Mouse (Mus musculus) midbrain, embryonic 15.5 days (tissue): ENCODE measurements around the gene Afg3l1. TPM values are rescaled to one million over a fixed set of nuclear protein-coding genes. Genes with fewer than 3 reads are reported as not detected.

Source experiments
- ATAC-seq: fragments of 200-750 bp; cut with Nextera tagmentation; replicated peaks from 2 replicates; pipeline ENCODE4 v1.8.0; 2017; ENCODE audit warnings: moderate TSS enrichment
- H3K27ac ChIP-seq: fragments of 300-500 bp; sonication (generic); 2 replicates; pipeline ENCODE4 v1.5.1; 2015; ENCODE audit warnings: mild to moderate bottlenecking, inconsistent platforms
- H3K27me3 ChIP-seq: fragments of 300-500 bp; sonication (generic); replicated peaks from 2 replicates; pipeline ENCODE4 v1.6.1; 2015; ENCODE audit warnings: inconsistent platforms
- H3K36me3 ChIP-seq: fragments of 300-500 bp; sonication (generic); replicated peaks from 2 replicates; pipeline ENCODE4 v1.6.1; 2015; ENCODE audit warnings: inconsistent platforms
- H3K4me1 ChIP-seq: fragments of 300-500 bp; sonication (generic); 2 replicates; pipeline ENCODE4 v1.6.1; 2015; ENCODE audit warnings: inconsistent platforms
- H3K4me2 ChIP-seq: fragments of 300-500 bp; sonication (generic); 2 replicates; pipeline ENCODE4 v1.6.1; 2015; ENCODE audit warnings: inconsistent platforms, mild to moderate bottlenecking, moderate library complexity
- H3K4me3 ChIP-seq: fragments of 300-500 bp; sonication (generic); 2 replicates; pipeline ENCODE4 v1.5.1; 2015; ENCODE audit warnings: mild to moderate bottlenecking, inconsistent platforms
- H3K9ac ChIP-seq: fragments of 300-500 bp; sonication (generic); 2 replicates; pipeline ENCODE4 v1.6.1; 2015; ENCODE audit warnings: mild to moderate bottlenecking, inconsistent platforms
- H3K9me3 ChIP-seq: fragments of 300-500 bp; sonication (generic); 2 replicates; pipeline ENCODE4 v1.6.1; 2016; ENCODE audit warnings: inconsistent platforms
- WGBS: fragments of 180-500 bp; shearing (Covaris S2); methylation state at CpG from one replicate; pipeline ENCODE4 v1.1.7; 2015; ENCODE audit warnings: mixed read lengths; 5-methylcytosine and 5-hydroxymethylcytosine counted together
- polyA plus RNA-seq: library from polyadenylated mRNA; unstranded; fragments of >200 nt; fragmentation: Nextera tagmentation; extraction: Ambion mirVana; gene quantifications from 2 replicates; pipeline ENCODE4 v1.2.1, GENCODE M21; 2015

Afg3l1 gene
- polyA plus RNA-seq, 1 experiment from 2014 or later: 52.6 TPM

DNA sequence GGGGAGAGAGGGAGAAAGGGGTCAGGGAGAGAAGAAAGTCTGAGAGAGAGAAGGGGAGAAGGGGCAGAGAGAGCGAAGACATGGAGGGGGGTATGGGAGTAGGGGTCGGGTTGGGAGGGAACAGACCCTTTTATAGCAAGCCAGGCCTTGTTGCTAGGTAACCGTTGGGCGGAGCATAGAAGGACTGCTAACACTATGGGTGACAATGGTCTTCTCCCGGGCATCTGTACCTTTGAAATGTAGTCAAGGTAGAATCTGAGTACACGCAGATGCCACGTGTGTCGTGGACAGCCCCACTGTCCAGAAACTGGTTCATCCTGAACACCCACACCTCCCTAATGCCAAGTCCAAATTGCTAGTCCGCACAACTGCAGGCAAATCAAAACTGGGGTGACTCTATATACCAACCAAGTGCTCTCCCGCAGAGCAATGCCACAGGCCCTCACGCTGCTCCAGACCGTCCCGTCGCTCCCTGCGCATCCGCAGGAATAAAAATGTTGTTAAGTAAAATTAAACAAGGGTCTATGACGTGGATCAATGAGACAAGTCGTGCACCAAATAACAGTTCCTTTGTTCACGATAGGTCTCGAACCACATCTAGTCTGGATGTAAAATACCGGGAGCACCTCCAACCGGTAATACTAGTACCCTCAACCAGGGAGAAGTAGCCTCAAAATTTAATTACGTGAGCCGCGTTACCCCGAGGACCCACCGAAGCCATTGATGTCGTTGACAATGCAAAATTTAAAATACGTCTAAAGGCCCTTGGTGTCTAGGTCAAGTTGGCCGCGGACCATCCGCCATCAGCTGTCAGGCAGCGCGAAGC is 579 bp upstream of the Afg3l1 start:
- ATAC-seq: peak; percentile 68
- Histone ChIP-seq H3K4me2 (peak overlapping the region; percentile 75), H3K9me3 (no peaks in the 10 kb centered on the region), H3K27ac (peak overlapping the region; percentile 100), H3K4me3 (peak overlapping the region; percentile 97), H3K36me3 (peaks cover 9% of the 10 kb centered on the region), H3K4me1 (peaks cover 14% of the 10 kb centered on the region), H3K9ac (peak overlapping the region; percentile 91), H3K27me3 (no peaks in the 10 kb centered on the region)
- 7% methylated on average over 34 of the region's 34 CpGs for WGBS

DNA sequence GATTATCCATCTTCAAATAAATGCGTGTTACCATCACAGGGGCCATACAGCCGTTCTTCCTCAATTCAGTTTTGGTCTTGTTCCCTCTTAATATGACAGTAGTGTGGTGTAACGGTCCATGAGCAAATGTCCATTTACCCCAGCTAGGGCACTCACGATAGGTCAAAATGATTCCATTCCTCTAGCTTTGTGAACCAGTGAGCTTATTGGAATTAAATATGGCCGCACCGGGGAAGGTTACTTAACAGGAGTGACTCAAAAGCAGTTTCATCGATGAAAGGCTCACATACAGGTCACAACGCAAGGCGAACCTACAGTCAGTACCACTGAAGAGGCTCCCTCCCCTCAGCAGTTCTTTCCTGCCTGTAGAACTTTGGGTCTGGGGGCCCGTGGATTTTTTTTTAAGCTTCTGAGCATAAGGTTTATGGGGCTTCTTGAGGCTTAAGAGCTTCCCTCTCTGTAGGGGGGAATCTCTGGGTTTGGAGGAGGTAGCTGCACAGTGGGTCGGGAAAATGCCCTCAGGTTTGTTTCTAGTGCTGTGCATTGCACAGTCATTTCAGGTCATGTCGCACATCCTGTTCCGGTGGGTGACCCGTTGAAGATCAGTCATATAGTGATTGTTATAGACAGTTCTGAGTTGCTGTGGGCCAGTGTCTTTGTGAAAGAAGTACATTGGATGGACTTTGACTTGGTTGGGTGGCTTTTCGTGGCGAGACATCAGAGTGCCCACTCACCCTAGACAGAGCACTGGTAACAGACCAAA is 934 bp downstream of the Afg3l1 start:
- peak; percentile 24; the same call in 1 of the 2 replicates for ATAC-seq
- H3K27me3 ChIP-seq: no peaks in the 10 kb centered on the region
- H3K36me3 ChIP-seq: peaks cover 13% of the 10 kb centered on the region
- H3K9me3 ChIP-seq: no peaks in the 10 kb centered on the region
- H3K9ac ChIP-seq: peak overlapping the region; percentile 91
- H3K27ac ChIP-seq: peak overlapping the region; percentile 100
- peaks cover 14% of the 10 kb centered on the region for H3K4me1 ChIP-seq
- peak overlapping the region; percentile 97 for H3K4me3 ChIP-seq
- H3K4me2 ChIP-seq: peak overlapping the region; percentile 75
- WGBS: 35% methylated on average over 16 of the region's 16 CpGs

DNA sequence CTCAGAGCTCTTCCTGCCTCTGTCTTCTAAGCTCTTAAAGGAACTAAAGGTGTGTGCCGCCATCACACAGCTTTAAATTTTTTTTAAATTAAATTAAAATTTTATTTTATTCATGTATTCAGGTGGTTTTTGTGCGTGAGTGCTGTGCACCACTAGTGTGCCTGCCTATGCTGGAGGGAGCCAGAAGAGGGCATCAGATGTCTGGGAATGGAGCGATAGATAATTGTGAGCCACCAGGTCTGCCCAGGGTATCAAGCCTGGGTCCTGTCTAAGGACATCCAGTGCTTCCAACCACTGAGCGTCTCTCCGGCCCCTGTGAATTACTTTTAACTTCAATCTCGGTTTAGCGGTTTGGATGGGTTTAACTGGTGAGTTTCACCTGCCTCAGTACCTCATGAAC is 4.9 kb downstream of the Afg3l1 start:
- 88% methylated on average over 7 of the region's 7 CpGs for WGBS
- Histone ChIP-seq H3K27me3 (no peaks in the 10 kb centered on the region), H3K36me3 (peaks cover 40% of the 10 kb centered on the region), H3K27ac (no peak overlapping the region), H3K9me3 (no peaks in the 10 kb centered on the region), H3K4me1 (peaks cover 11% of the 10 kb centered on the region), H3K4me3 (no peak overlapping the region), H3K9ac (no peak overlapping the region), H3K4me2 (no peak overlapping the region)
- ATAC-seq: no peak

- Histone ChIP-seq H3K4me3 (no peak overlapping the region), H3K27ac (no peak overlapping the region), H3K4me1 (no peaks in the 10 kb centered on the region), H3K27me3 (no peaks in the 10 kb centered on the region), H3K9me3 (no peaks in the 10 kb centered on the region), H3K9ac (no peak overlapping the region), H3K4me2 (no peak overlapping the region), H3K36me3 (peaks cover 88% of the 10 kb centered on the region)
- 94% methylated on average over 15 of the region's 15 CpGs for WGBS
- no peak for ATAC-seq
These were observed 13.8 kb downstream of the Afg3l1 start for GRCm38 (mm10) chr8:123491280-123492075.

DNA sequence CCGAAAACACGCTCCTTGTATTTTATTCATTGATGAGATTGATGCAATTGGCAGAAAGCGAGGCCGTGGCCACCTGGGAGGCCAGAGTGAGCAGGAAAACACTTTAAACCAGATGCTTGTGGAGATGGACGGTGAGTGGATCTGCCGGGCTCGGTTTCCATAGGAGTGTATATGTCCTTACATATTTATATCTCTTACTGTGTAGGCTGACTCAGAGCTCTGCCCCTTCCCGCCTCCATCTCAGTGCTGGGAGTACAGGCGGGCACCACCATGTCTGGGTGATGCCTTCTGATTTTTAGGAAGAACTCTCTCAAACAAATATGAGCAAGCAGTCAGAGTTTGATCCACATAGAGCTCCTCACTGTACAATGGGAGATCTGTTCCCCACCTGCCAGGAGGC is 15.2 kb downstream of the Afg3l1 start:
- Histone ChIP-seq H3K27ac (no peak overlapping the region), H3K9me3 (no peaks in the 10 kb centered on the region), H3K4me2 (no peak overlapping the region), H3K27me3 (no peaks in the 10 kb centered on the region), H3K9ac (no peak overlapping the region), H3K36me3 (peaks cover 84% of the 10 kb centered on the region), H3K4me1 (no peaks in the 10 kb centered on the region), H3K4me3 (no peak overlapping the region)
- ATAC-seq: no peak
- 97% methylated on average over 9 of the region's 9 CpGs for WGBS

- Histone ChIP-seq H3K4me3 (no peak overlapping the region), H3K4me2 (no peak overlapping the region), H3K27ac (no peak overlapping the region), H3K9me3 (no peaks in the 10 kb centered on the region), H3K9ac (no peak overlapping the region), H3K36me3 (peaks cover 73% of the 10 kb centered on the region), H3K27me3 (no peaks in the 10 kb centered on the region), H3K4me1 (no peaks in the 10 kb centered on the region)
- 85% methylated on average over 4 of the region's 4 CpGs for WGBS
- no peak for ATAC-seq
These were observed 20.0 kb downstream of the Afg3l1 start for GRCm38 (mm10) chr8:123497699-123498098.

GRCm38 (mm10) chr8:123498963-123499362 is 21.3 kb downstream of the Afg3l1 start:
- Histone ChIP-seq H3K4me2 (no peak overlapping the region), H3K36me3 (peaks cover 73% of the 10 kb centered on the region)

DNA sequence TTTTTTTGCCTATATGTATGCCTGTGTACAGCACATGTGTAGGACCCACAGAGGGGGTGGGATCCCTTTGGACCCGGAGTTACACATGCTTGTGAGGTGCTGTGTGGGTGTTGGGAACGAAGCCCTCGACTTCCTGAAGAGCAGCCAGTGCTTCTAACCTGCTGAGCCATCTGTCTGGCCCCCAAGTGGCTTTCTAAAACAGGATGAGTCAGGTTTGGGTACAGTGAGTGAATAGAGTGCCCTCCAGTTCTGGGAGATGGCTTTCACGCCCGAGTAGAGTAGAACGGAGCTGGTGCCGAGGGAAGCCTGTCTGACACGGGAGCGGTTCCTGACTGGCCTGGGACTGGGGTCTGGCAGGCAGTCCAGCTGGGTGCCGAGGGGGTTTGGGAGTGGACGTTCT is 21.9 kb downstream of the Afg3l1 start:
- Histone ChIP-seq H3K9ac (no peak overlapping the region), H3K27me3 (no peaks in the 10 kb centered on the region), H3K4me3 (no peak overlapping the region), H3K4me1 (no peaks in the 10 kb centered on the region), H3K9me3 (no peaks in the 10 kb centered on the region), H3K4me2 (no peak overlapping the region), H3K27ac (no peak overlapping the region), H3K36me3 (peaks cover 73% of the 10 kb centered on the region)
- 94% methylated on average over 11 of the region's 11 CpGs for WGBS
- no peak for ATAC-seq

More at GRCm38 (mm10) chr8:123498963-123499362, 21.3 kb downstream of the Afg3l1 start:
- WGBS: 90% methylated on average over 11 of the region's 11 CpGs
- ATAC-seq: no peak
- H3K4me1 ChIP-seq: no peaks in the 10 kb centered on the region
- no peak overlapping the region for H3K9ac ChIP-seq
- no peak overlapping the region for H3K27ac ChIP-seq
- no peaks in the 10 kb centered on the region for H3K27me3 ChIP-seq
- H3K9me3 ChIP-seq: no peaks in the 10 kb centered on the region
- no peak overlapping the region for H3K4me3 ChIP-seq

- ATAC-seq: no peak
- 96% methylated on average over 5 of the region's 5 CpGs for WGBS
- H3K27me3 ChIP-seq: no peaks in the 10 kb centered on the region
- H3K36me3 ChIP-seq: peaks cover 73% of the 10 kb centered on the region
- H3K4me1 ChIP-seq: no peaks in the 10 kb centered on the region
- H3K4me2 ChIP-seq: no peak overlapping the region
- H3K9ac ChIP-seq: no peak overlapping the region
- no peak overlapping the region for H3K27ac ChIP-seq
- H3K9me3 ChIP-seq: no peaks in the 10 kb centered on the region
- H3K4me3 ChIP-seq: no peak overlapping the region
These were observed 24.5 kb downstream of the Afg3l1 start for GRCm38 (mm10) chr8:123502192-123502591.

DNA sequence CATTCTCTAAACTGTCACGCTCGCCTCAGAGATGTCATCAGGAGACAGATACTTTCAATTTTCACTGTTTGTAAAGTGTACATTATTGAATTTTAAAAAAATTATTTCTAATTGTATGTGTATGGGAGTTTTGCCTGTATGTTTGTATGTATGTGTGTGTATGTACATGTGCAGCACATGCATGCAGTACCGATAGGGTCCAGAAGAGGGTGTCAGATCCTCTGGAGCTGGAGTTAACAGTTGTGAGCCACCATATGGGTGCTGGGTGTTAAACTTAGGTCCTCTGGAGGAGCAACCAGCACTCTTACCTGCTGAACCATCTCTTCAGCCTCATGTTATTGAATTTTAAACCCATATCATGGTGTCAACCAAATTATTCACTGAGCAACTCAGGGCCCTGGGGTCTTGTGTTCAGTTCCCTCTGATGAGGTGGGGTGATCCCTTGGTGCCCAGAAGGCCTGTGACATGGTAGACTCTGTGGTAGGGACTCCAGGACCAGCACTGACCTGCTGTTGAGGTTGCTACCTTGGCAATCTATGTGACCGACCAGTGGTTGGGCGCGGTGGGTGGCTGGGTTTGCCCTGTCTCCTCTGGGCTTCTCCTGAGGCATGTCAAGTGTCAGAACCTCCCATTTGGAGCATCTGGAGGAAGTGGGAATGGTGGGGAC is 26.2 kb downstream of the Afg3l1 start:
- no peaks in the 10 kb centered on the region for H3K27me3 ChIP-seq
- H3K4me2 ChIP-seq: no peak overlapping the region
- H3K4me3 ChIP-seq: no peak overlapping the region
- H3K36me3 ChIP-seq: peaks cover 82% of the 10 kb centered on the region
- H3K27ac ChIP-seq: no peak overlapping the region
- no peaks in the 10 kb centered on the region for H3K4me1 ChIP-seq
- 0 out of 2 replicates have a peak, but pooled peaks have one; percentile 10 for ATAC-seq
- no peaks in the 10 kb centered on the region for H3K9me3 ChIP-seq
- 98% methylated on average over 6 of the region's 6 CpGs for WGBS
- no peak overlapping the region for H3K9ac ChIP-seq

- no peak overlapping the region for H3K4me3 ChIP-seq
- H3K27ac ChIP-seq: 0 out of 2 replicates have a peak overlapping the region, but pooled peaks have one; percentile 11
- H3K27me3 ChIP-seq: no peaks in the 10 kb centered on the region
- no peak overlapping the region for H3K9ac ChIP-seq
- peaks cover 86% of the 10 kb centered on the region for H3K36me3 ChIP-seq
- WGBS: 90% methylated on average over 9 of the region's 9 CpGs
- no peak overlapping the region for H3K4me2 ChIP-seq
- H3K4me1 ChIP-seq: no peaks in the 10 kb centered on the region
- ATAC-seq: 0 out of 2 replicates have a peak, but pooled peaks have one; percentile 7
- H3K9me3 ChIP-seq: no peaks in the 10 kb centered on the region
These were observed 27.0 kb downstream of the Afg3l1 start for GRCm38 (mm10) chr8:123504591-123505195.
